Mouse (Mus musculus): ENCODE results near the gene Myl3. TPM values are rescaled to one million over a fixed set of nuclear protein-coding genes. Genes with fewer than 3 reads are reported as not detected.

Gene Myl3
- total and polyA plus RNA-seq, 3 experiments = not detected

- H3K79me2 ChIP-seq (replicated peaks; ENCODE audit: control insufficient read depth, extremely low read depth, insufficient read depth, poor library complexity, severe bottlenecking) = no peaks in the 10 kb centered on the region
- TF ChIP-seq POLR2A (IDR thresholded peaks at IDR 0.05; ENCODE audit: low read depth, low read length) = no peak
- TF ChIP-seq PAX5 (IDR thresholded peaks at IDR 0.05; ENCODE audit: low read length) = no peak
- TF ChIP-seq RCOR1 (conservative IDR thresholded peaks at IDR 0.05; ENCODE audit: low read depth, low read length) = no peak
- no peak for TF ChIP-seq HCFC1 (IDR thresholded peaks at IDR 0.05; ENCODE audit: low read depth, low read length)
- TF ChIP-seq E2F4 (IDR thresholded peaks at IDR 0.05; ENCODE audit: insufficient replicate concordance, low read depth, low read length) = no peak
- no peak for TF ChIP-seq POLR2AphosphoS2 (IDR thresholded peaks at IDR 0.05; ENCODE audit: low read depth, low read length)
- no peak for TF ChIP-seq SIN3A (IDR thresholded peaks at IDR 0.05; ENCODE audit: low read length)
- no peak for TF ChIP-seq TCF12 (IDR thresholded peaks at IDR 0.05; ENCODE audit: low read depth, low read length)
- no peak for TF ChIP-seq ZNF384 (IDR thresholded peaks at IDR 0.05; ENCODE audit: low read depth, low read length)
- no peak for TF ChIP-seq USF2 (conservative IDR thresholded peaks at IDR 0.05; ENCODE audit: low read depth, low read length)
- TF ChIP-seq MXI1 (IDR thresholded peaks at IDR 0.05; ENCODE audit: low read depth, low read length) = no peak
- TF ChIP-seq ZMIZ1 (IDR thresholded peaks at IDR 0.05; ENCODE audit: low read depth, low read length) = no peak
- TF ChIP-seq MAZ (IDR thresholded peaks at IDR 0.05; ENCODE audit: low read depth, low read length) = no peak
- no peak for TF ChIP-seq RAD21 (IDR thresholded peaks at IDR 0.05; ENCODE audit: low read depth, low read length)
- no peak for TF ChIP-seq IRF4 (IDR thresholded peaks at IDR 0.05; ENCODE audit: low read depth, low read length)
- no peak for TF ChIP-seq JUN (IDR thresholded peaks at IDR 0.05; ENCODE audit: insufficient read depth, low read depth, low read length)
- in situ Hi-C loops (cut with MboI; ENCODE audit: low pct_ligation_motif_present, low pct_unique_long_range_greater_than_20kb, low sequenced_read_pairs) = no loop called here
- no peaks in the 10 kb centered on the region for H3K36me3 ChIP-seq (replicated peaks in 1 of 2; ENCODE audit: control insufficient read depth in 1 of 2, insufficient read depth in 1 of 2, low read length in 1 of 2)
- H3K4me3 ChIP-seq (replicated peaks in 1 of 3; ENCODE audit: low read depth in 2 of 3, low read length in 2 of 3, poor library complexity in 1 of 3) = no peak overlapping the region
- peaks cover 79% of the 10 kb centered on the region for H3K27me3 ChIP-seq (replicated peaks)
- no peak for DNase-seq (ENCODE audit: extremely low read depth)
- no peaks in the 10 kb centered on the region for H3K9me3 ChIP-seq (replicated peaks; ENCODE audit: low read length)
- no peak overlapping the region for H3K27ac ChIP-seq (ENCODE audit: insufficient read depth, low read depth)
- dilution Hi-C loops (cut with MboI; ENCODE audit: extremely low pct_ligation_motif_present, extremely low pct_unique_long_range_greater_than_20kb, low sequenced_read_pairs) = no loop called here
- H3K4me2 ChIP-seq (ENCODE audit: insufficient read depth, low read depth, poor library complexity, severe bottlenecking) = no peak overlapping the region
- H3K4me1 ChIP-seq (ENCODE audit: control insufficient read depth in 1 of 2, insufficient read depth in 2 of 2) = no peaks in the 10 kb centered on the region; a peak in 1 of 4 replicates
- H3K9ac ChIP-seq (ENCODE audit: insufficient read depth, low read depth) = no peak overlapping the region
Measured at GRCm38 (mm10) chr9:110750404-110751187, 8.9 kb downstream of the Myl3 start.

GRCm38 (mm10) chr9:110751412-110751811 lies 9.8 kb downstream of the Myl3 start:
- Histone ChIP-seq H3K27ac (ENCODE audit: insufficient read depth, low read depth) (no peak overlapping the region), H3K4me3 (replicated peaks in 1 of 3; ENCODE audit: low read depth in 2 of 3, low read length in 2 of 3, poor library complexity in 1 of 3) (no peak overlapping the region), H3K9me3 (replicated peaks; ENCODE audit: low read length) (no peaks in the 10 kb centered on the region), H3K36me3 (replicated peaks in 1 of 2; ENCODE audit: control insufficient read depth in 1 of 2, insufficient read depth in 1 of 2, low read length in 1 of 2) (no peaks in the 10 kb centered on the region), H3K4me2 (ENCODE audit: insufficient read depth, low read depth, poor library complexity, severe bottlenecking) (no peak overlapping the region), H3K9ac (ENCODE audit: insufficient read depth, low read depth) (no peak overlapping the region), H3K4me1 (ENCODE audit: control insufficient read depth in 1 of 2, insufficient read depth in 2 of 2) (no peaks in the 10 kb centered on the region; a peak in 1 of 4 replicates), H3K27me3 (replicated peaks) (peaks cover 76% of the 10 kb centered on the region), H3K79me2 (replicated peaks; ENCODE audit: control insufficient read depth, extremely low read depth, insufficient read depth, poor library complexity, severe bottlenecking) (no peaks in the 10 kb centered on the region)
- dilution Hi-C loops (cut with MboI; ENCODE audit: extremely low pct_ligation_motif_present, extremely low pct_unique_long_range_greater_than_20kb, low sequenced_read_pairs) = no loop called here
- TF ChIP-seq CTCF (conservative IDR thresholded peaks at IDR 0.05 in 1 of 2, IDR thresholded peaks at IDR 0.05 in 1 of 2; ENCODE audit: low read depth in 2 of 2, low read length in 2 of 2) (no peak), CHD1 (IDR thresholded peaks at IDR 0.05; ENCODE audit: low read depth, low read length) (no peak), JUN (IDR thresholded peaks at IDR 0.05; ENCODE audit: insufficient read depth, low read depth, low read length) (no peak), MAFK (IDR thresholded peaks at IDR 0.05; ENCODE audit: insufficient replicate concordance, low read length) (no peak), MEF2A (IDR thresholded peaks at IDR 0.05; ENCODE audit: borderline replicate concordance, low read depth, low read length) (no peak), PAX5 (IDR thresholded peaks at IDR 0.05; ENCODE audit: low read length) (no peak), TBP (conservative IDR thresholded peaks at IDR 0.05; ENCODE audit: low read depth, low read length) (no peak), ZC3H11A (IDR thresholded peaks at IDR 0.05; ENCODE audit: low read depth, low read length) (no peak), SIN3A (IDR thresholded peaks at IDR 0.05; ENCODE audit: low read length) (no peak), MAZ (IDR thresholded peaks at IDR 0.05; ENCODE audit: low read depth, low read length) (no peak), POLR2A (IDR thresholded peaks at IDR 0.05; ENCODE audit: low read depth, low read length) (no peak), USF2 (conservative IDR thresholded peaks at IDR 0.05; ENCODE audit: low read depth, low read length) (no peak), ZNF384 (IDR thresholded peaks at IDR 0.05; ENCODE audit: low read depth, low read length) (no peak), ZMIZ1 (IDR thresholded peaks at IDR 0.05; ENCODE audit: low read depth, low read length) (no peak), POLR2AphosphoS2 (IDR thresholded peaks at IDR 0.05; ENCODE audit: low read depth, low read length) (no peak), UBTF (IDR thresholded peaks at IDR 0.05; ENCODE audit: low read depth, low read length) (no peak), BHLHE40 (IDR thresholded peaks at IDR 0.05; ENCODE audit: low read depth, low read length) (no peak), ELF1 (IDR thresholded peaks at IDR 0.05; ENCODE audit: low read depth, low read length) (no peak), SMC3 (IDR thresholded peaks at IDR 0.05; ENCODE audit: low read depth, low read length) (no peak), RAD21 (IDR thresholded peaks at IDR 0.05; ENCODE audit: low read depth, low read length) (no peak)
- no peak for DNase-seq (ENCODE audit: extremely low read depth)
- in situ Hi-C loops (cut with MboI; ENCODE audit: low pct_ligation_motif_present, low pct_unique_long_range_greater_than_20kb, low sequenced_read_pairs) = no loop called here
